Mouse (Mus musculus) liver, embryonic 15.5 days (tissue): ENCODE data around the gene Bbip1. TPM values are rescaled to one million over a fixed set of nuclear protein-coding genes. Genes with fewer than 3 reads are reported as not detected.

Experiments
- ATAC-seq: fragments of 200-750 bp; cut with Nextera tagmentation; 2 replicates; pipeline ENCODE4 v1.8.0; 2017; ENCODE audit warnings: moderate number of reproducible peaks, mild to moderate bottlenecking, moderate library complexity; ENCODE audit not compliant: insufficient read depth
- H3K27ac ChIP-seq: fragments of 300-500 bp; sonication (generic); replicated peaks from 2 replicates; pipeline ENCODE4 v1.5.1; 2015; ENCODE audit warnings: mild to moderate bottlenecking, inconsistent platforms
- H3K27me3 ChIP-seq: fragments of 300-500 bp; sonication (generic); 2 replicates; pipeline ENCODE4 v1.6.1; 2015; ENCODE audit warnings: mild to moderate bottlenecking, inconsistent platforms
- H3K36me3 ChIP-seq: fragments of 300-500 bp; sonication (generic); replicated peaks from 2 replicates; pipeline ENCODE4 v1.6.1; 2015; ENCODE audit warnings: moderate library complexity, mild to moderate bottlenecking, inconsistent platforms
- H3K4me1 ChIP-seq: fragments of 300-500 bp; sonication (generic); replicated peaks from 2 replicates; pipeline ENCODE4 v1.6.1; 2015; ENCODE audit warnings: inconsistent platforms
- H3K4me2 ChIP-seq: fragments of 300-500 bp; sonication (generic); 2 replicates; pipeline ENCODE4 v1.6.1; 2015; ENCODE audit warnings: moderate library complexity, mild to moderate bottlenecking, inconsistent platforms
- H3K4me3 ChIP-seq: fragments of 300-500 bp; sonication (generic); replicated peaks from 2 replicates; pipeline ENCODE4 v1.5.1; 2015; ENCODE audit warnings: mild to moderate bottlenecking, inconsistent platforms
- H3K9ac ChIP-seq: fragments of 300-500 bp; sonication (generic); 2 replicates; pipeline ENCODE4 v1.6.1; 2015; ENCODE audit warnings: moderate library complexity, mild to moderate bottlenecking, inconsistent platforms
- H3K9me3 ChIP-seq: fragments of 300-500 bp; sonication (generic); replicated peaks from 2 replicates; pipeline ENCODE4 v1.6.1; 2016; ENCODE audit warnings: inconsistent platforms
- WGBS: fragments of 180-500 bp; shearing (Covaris S2); methylation state at CpG from one replicate; pipeline ENCODE4 v1.1.7; 2015; ENCODE audit warnings: mixed read lengths; ENCODE audit not compliant: insufficient replicate concordance; 5-methylcytosine and 5-hydroxymethylcytosine counted together
- polyA plus RNA-seq: library from polyadenylated mRNA; unstranded; fragments of >200 nt; fragmentation: Nextera tagmentation; extraction: Ambion mirVana; gene quantifications from 2 replicates; pipeline ENCODE4 v1.2.1, GENCODE M21; 2015

The Bbip1 gene
- polyA plus RNA-seq, 1 experiment from 2014 or later: 37.6 TPM

DNA sequence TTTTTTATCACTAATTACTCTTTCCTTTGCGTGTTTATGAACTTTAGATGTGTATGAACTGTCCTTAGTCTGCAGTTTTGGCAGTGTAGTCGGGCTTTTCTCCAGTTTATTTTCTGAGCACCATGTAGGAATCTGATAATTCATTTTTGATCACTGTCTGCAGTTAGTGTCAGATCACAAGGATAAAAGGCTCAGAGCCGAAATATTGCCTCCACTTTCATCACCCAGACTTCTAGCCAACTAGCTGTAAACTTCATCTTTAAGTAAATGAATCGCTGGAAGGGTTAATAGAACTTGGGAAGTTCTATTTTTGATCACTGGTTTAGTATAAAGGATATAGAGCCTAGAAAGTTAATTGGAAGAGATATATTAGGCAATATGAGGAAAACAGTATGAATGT, 18.1 kb upstream of the Bbip1 start:
- peaks cover 24% of the 10 kb centered on the region for H3K4me1 ChIP-seq
- no peak overlapping the region for H3K4me2 ChIP-seq
- H3K9me3 ChIP-seq: no peaks in the 10 kb centered on the region
- H3K27me3 ChIP-seq: no peaks in the 10 kb centered on the region
- no peak overlapping the region for H3K27ac ChIP-seq
- H3K9ac ChIP-seq: no peak overlapping the region
- no peaks in the 10 kb centered on the region for H3K36me3 ChIP-seq
- H3K4me3 ChIP-seq: no peak overlapping the region
- 72% methylated on average over 4 of the region's 4 CpGs for WGBS
- ATAC-seq: no peak

DNA sequence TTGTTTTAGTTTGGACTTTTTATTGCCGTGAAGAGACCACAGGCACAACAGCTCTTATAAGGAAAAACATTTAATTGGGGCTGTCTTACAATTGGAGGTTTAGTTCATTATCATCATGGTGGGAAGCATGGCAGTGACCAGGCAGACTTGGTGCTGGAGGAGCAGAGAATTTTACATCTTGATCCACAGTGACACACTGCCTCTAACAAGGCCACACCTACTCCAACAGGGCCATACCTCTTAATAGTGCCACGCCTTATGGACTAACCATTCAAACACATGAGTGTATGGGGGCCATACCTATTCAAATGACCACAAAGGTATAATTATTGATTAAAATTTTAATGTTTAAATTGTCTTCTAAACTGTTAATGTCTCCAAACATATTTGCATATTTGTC, 13.1 kb upstream of the Bbip1 start:
- no peaks in the 10 kb centered on the region for H3K27me3 ChIP-seq
- 68% methylated on average over 2 of the region's 2 CpGs for WGBS
- no peak overlapping the region for H3K4me3 ChIP-seq
- H3K9ac ChIP-seq: no peak overlapping the region
- no peaks in the 10 kb centered on the region for H3K36me3 ChIP-seq
- H3K4me1 ChIP-seq: peaks cover 17% of the 10 kb centered on the region
- peak; percentile 60; the same call in 1 of the 2 replicates for ATAC-seq
- no peaks in the 10 kb centered on the region for H3K9me3 ChIP-seq
- no peak overlapping the region for H3K4me2 ChIP-seq
- H3K27ac ChIP-seq: no peak overlapping the region

DNA sequence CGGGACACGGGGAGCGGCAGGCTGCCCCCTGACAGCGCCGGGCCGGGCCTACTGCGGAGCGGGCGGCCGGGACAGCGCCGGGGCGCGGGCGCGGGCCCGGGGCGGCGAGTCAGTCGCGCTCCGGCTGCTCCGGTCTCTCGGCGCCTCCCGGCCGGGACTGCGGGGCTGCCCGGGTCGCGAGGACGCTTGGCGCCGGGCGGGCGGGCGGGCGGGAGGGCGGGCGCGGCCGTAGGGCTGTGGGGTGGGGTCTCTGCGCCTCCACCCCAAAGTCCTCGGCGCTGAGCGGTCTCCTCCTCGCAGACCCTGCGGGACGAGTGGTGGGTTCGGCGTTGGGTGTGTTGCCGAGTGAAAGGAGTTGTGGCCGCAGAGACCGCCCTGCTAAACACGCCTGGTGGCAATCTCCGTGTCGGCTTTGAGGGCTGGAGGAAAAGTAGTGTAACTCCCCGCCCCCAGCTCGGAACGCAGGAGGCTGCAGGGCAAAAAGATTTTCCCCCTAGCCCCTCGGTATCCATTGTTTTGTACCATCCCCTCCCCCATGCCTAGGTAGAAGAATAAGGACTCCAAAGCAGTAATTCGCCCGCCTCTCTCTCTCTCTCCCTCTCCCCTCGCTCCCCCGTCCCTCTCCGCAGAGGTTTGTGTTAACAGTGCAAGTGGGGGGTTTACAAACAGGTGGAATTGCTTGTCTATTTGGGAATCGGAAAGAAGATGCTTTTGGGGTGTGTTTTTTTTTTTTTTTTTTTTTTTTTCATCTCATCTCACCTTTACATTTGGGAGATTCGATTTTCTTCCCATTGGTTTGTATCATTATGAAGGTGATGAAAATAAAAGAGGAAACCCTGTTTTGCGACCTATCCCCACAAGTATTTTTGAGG, 980 bp upstream of the Bbip1 start:
- H3K27me3 ChIP-seq: no peaks in the 10 kb centered on the region
- peak overlapping the region; percentile 98 for H3K4me3 ChIP-seq
- peak overlapping the region; percentile 97 for H3K9ac ChIP-seq
- peaks cover 46% of the 10 kb centered on the region for H3K4me1 ChIP-seq
- ATAC-seq: peak; percentile 6
- H3K27ac ChIP-seq: peak overlapping the region; percentile 100
- under 1% methylated on average over 57 of the region's 69 CpGs for WGBS
- H3K4me2 ChIP-seq: peak overlapping the region; percentile 86
- H3K36me3 ChIP-seq: no peaks in the 10 kb centered on the region
- no peaks in the 10 kb centered on the region for H3K9me3 ChIP-seq

DNA sequence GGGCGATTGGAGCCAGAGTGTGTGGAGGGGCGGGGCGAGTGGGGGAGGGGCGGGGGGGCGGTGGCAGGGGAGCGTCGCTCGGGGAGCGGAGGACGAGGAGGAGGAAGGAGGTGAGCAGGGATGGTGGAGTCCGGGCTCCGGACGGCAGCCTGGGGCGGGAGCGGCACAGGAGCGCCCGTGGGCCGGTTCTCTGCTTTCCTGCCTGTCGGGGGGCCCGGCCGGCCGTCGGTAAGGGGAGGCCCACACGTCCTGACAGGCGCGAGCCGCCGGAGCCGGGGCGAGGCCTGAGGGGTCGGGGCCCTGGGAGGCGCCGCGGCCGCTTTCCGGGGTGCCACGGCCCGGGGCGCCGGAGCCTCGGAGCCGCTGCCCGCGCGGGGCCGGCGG, 351 bp upstream of the Bbip1 start:
- WGBS: under 1% methylated on average over 39 of the region's 47 CpGs
- H3K36me3 ChIP-seq: no peaks in the 10 kb centered on the region
- H3K4me1 ChIP-seq: peaks cover 47% of the 10 kb centered on the region
- no peaks in the 10 kb centered on the region for H3K27me3 ChIP-seq
- peak overlapping the region; percentile 97 for H3K9ac ChIP-seq
- H3K4me3 ChIP-seq: peak overlapping the region; percentile 98
- peak overlapping the region; percentile 100 for H3K27ac ChIP-seq
- H3K4me2 ChIP-seq: peak overlapping the region; percentile 86
- H3K9me3 ChIP-seq: no peaks in the 10 kb centered on the region
- ATAC-seq: peak; percentile 16

DNA sequence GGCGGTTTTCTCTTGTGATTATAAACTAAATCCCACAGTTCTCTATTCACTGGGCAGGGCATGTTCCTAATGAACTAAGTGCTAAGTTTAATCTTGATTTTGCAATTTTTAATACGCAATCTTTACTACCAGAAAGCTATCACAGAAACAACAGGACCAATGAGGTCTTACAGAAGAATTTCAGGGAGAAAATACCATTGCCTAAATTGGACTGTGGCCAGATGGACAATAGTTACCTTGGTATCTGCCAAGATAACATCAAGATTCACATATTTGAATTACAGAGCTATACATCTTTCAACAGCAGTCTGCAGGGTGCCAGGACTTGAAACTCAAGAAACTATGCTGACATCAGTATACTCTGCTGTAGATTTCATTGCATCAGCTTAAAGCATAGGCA, 2.1 kb downstream of the Bbip1 start:
- Histone ChIP-seq H3K4me3 (0 out of 2 replicates have a peak overlapping the region, but pooled peaks have one; percentile 98), H3K27me3 (no peaks in the 10 kb centered on the region), H3K9ac (no peak overlapping the region), H3K4me2 (0 out of 2 replicates have a peak overlapping the region, but pooled peaks have one; percentile 82), H3K27ac (peak overlapping the region; percentile 19; the same call in 1 of the 2 replicates), H3K36me3 (peaks cover 12% of the 10 kb centered on the region), H3K9me3 (no peaks in the 10 kb centered on the region), H3K4me1 (peaks cover 49% of the 10 kb centered on the region)
- ATAC-seq: no peak
- 89% methylated on average over 2 of the region's 2 CpGs for WGBS

DNA sequence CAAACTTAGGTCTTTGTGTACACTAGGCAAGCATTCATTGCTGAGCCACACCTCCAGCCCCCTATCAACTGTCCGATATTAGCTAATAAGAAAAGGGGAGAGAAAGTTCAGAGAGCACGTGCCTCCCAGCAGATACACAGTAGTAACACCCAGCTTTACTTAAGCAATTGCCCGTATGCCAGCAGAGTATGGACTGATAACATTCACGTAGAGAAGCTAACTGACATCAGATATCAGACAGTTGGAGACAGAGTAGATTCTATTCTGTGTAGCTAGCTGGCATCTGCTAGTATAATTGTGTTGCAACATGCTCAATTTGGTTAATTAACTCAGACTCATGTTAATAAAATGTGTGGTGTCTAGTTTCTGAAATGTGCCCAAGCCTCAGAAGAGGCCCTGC, 3.3 kb downstream of the Bbip1 start:
- H3K4me1 ChIP-seq: peaks cover 42% of the 10 kb centered on the region
- WGBS: 11% methylated on average over 4 of the region's 4 CpGs
- no peak overlapping the region for H3K4me2 ChIP-seq

DNA sequence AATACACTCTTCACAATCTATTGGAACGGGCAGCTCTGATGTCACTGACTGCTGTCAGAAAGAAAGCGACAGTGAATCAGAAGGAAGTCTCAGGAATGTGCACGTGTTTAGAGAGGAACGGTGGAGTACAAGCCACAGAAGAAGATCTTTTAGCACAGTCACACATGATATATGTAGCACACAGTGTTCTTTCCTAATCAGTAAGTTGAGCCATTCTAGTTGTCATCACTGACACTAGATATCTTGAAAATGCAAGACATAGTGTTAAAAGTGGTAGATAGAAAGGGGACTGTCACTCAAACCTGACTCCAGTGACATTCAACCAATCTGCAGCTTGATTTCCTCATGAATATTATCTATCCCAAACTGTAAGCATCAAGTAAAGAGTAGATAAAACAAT, 5.0 kb downstream of the Bbip1 start:
- peaks cover 14% of the 10 kb centered on the region for H3K36me3 ChIP-seq
- 35% methylated on average over 4 of the region's 4 CpGs for WGBS
- H3K27ac ChIP-seq: peak overlapping the region; percentile 55; the same call in 1 of the 2 replicates
- H3K9me3 ChIP-seq: no peaks in the 10 kb centered on the region
- H3K27me3 ChIP-seq: no peaks in the 10 kb centered on the region
- no peak overlapping the region for H3K9ac ChIP-seq
- no peak for ATAC-seq
- peaks cover 33% of the 10 kb centered on the region for H3K4me1 ChIP-seq
- H3K4me3 ChIP-seq: no peak overlapping the region
- H3K4me2 ChIP-seq: no peak overlapping the region

More for the DNA sequence above, 3.3 kb downstream of the Bbip1 start:
- Histone ChIP-seq H3K9ac (no peak overlapping the region), H3K36me3 (peaks cover 14% of the 10 kb centered on the region), H3K9me3 (no peaks in the 10 kb centered on the region), H3K27ac (peak overlapping the region; percentile 31; the same call in 1 of the 2 replicates), H3K4me3 (no peak overlapping the region), H3K27me3 (no peaks in the 10 kb centered on the region)
- no peak for ATAC-seq

DNA sequence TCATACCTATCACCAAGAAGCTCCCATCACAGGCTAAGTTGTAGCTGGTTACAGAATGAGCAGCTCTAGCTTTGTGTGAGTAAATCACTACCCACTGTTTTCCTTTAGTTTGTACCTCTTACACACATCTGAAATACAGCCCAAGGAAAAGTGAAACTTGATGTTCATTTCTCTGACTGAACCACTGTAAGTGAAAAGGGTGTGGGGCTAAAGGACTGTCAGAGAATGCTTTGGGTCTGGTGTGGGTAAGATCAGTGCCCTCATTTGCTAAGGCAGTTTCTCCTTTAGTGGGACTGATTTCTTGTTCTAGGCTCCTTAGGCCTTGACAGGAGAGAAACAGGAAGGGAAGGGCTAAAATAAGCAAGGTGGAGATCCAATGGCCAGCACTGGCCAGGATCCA, 10.4 kb downstream of the Bbip1 start:
- H3K27ac ChIP-seq: no peak overlapping the region
- 0 out of 2 replicates have a peak, but pooled peaks cover 2% of the 10 kb centered on the region for H3K4me1 ChIP-seq
- no peaks in the 10 kb centered on the region for H3K9me3 ChIP-seq
- peaks cover 48% of the 10 kb centered on the region for H3K36me3 ChIP-seq
- H3K4me3 ChIP-seq: no peak overlapping the region
- no peak overlapping the region for H3K4me2 ChIP-seq
- no peaks in the 10 kb centered on the region for H3K27me3 ChIP-seq
- H3K9ac ChIP-seq: no peak overlapping the region
- ATAC-seq: no peak

DNA sequence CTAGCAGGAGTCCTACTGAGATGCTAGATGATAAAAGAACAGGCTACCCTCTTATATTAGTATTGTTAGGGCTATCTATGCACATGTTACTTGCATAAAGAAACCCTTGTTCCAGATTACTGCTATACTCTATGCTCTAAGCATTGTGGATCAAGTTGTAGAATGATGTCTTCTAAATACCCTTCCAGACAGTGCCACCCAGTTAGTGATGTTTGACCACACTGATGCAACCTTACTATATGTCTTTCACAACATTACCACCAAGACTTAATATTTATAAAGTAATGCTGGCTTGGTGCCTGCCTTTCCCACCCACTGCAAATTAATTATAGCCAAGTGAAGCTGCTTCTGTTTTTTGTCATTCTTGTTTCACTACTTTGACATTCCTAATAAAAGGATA, 11.4 kb downstream of the Bbip1 start:
- ATAC-seq: no peak
- H3K4me2 ChIP-seq: no peak overlapping the region

DNA sequence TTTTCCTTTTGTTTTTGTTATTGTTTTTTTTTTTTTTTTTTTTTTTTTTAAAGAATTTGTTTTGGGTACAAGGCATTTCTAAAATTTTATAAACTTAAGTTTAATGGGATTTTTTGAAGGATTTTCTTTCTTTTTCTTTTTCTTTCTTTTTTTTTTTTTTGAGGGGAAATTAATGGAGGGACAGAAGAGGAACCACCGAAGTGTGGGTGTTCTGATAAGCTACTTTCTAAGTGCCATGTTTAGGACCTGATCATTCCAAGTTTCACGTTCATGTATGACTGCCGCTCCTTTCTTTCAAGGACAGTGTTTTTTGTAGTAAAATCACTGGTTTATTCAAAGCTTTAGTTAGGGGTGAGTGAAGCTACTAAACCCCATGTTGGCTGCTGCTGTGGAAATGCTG, 15.2 kb downstream of the Bbip1 start:
- no peak overlapping the region for H3K4me2 ChIP-seq
- no peaks in the 10 kb centered on the region for H3K27me3 ChIP-seq
- no peak for ATAC-seq
- no peaks in the 10 kb centered on the region for H3K4me1 ChIP-seq
- no peaks in the 10 kb centered on the region for H3K9me3 ChIP-seq
- no peak overlapping the region for H3K27ac ChIP-seq
- no peak overlapping the region for H3K9ac ChIP-seq
- no peak overlapping the region for H3K4me3 ChIP-seq
- 33% methylated on average over 3 of the region's 3 CpGs for WGBS
- H3K36me3 ChIP-seq: peaks cover 57% of the 10 kb centered on the region

More for the DNA sequence above, 11.4 kb downstream of the Bbip1 start:
- H3K27me3 ChIP-seq: no peaks in the 10 kb centered on the region
- H3K27ac ChIP-seq: no peak overlapping the region
- no peaks in the 10 kb centered on the region for H3K9me3 ChIP-seq
- H3K36me3 ChIP-seq: peaks cover 48% of the 10 kb centered on the region
- H3K9ac ChIP-seq: no peak overlapping the region
- H3K4me1 ChIP-seq: no peaks in the 10 kb centered on the region
- no peak overlapping the region for H3K4me3 ChIP-seq

DNA sequence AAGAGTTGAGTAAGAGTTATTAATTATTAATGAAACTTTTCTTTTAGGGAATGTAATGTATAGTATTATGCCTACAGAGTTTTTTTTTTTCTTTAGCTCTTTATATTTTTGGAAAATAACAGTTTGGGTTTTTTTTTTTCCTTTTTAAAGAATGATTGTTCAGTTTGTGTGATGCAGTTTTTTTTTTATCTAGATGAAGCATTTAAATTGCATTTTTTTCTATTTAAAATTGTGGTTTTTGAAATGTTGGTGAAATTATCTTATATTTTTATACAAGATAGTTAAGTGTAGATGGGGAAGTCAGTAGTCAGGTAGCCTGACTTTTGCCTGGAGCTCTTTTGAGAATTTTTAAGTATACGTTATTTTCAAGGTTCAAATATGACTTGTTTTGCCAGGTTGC, 17.7 kb downstream of the Bbip1 start:
- Histone ChIP-seq H3K4me2 (no peak overlapping the region), H3K27me3 (no peaks in the 10 kb centered on the region), H3K27ac (no peak overlapping the region), H3K9me3 (no peaks in the 10 kb centered on the region), H3K4me3 (no peak overlapping the region), H3K36me3 (peaks cover 51% of the 10 kb centered on the region), H3K9ac (no peak overlapping the region), H3K4me1 (no peaks in the 10 kb centered on the region)
- 79% methylated on average over 1 of the region's 1 CpGs for WGBS
- no peak for ATAC-seq
